Mouse (Mus musculus) megakaryocyte, embryonic 14.5 days (primary cell): ENCODE results near the gene Miip. TPM values are rescaled to one million over a fixed set of nuclear protein-coding genes. Genes with fewer than 3 reads are reported as not detected.

Experiments
- H3K27me3 ChIP-seq: replicated peaks from 2 replicates; pipeline ENCODE3; 2012; ENCODE audit warnings: inconsistent platforms
- H3K36me3 ChIP-seq: replicated peaks from 2 replicates; pipeline ENCODE3; 2012; ENCODE audit warnings: low read length, inconsistent platforms, mixed read lengths
- H3K4me1 ChIP-seq: 2 replicates; pipeline ENCODE4 v1.6.1; 2012; ENCODE audit warnings: inconsistent platforms
- H3K4me3 ChIP-seq: replicated peaks from 2 replicates; pipeline ENCODE3; 2012; ENCODE audit warnings: moderate library complexity, mild to moderate bottlenecking, inconsistent platforms
- H3K9me3 ChIP-seq: 2 replicates; pipeline ENCODE4 v1.6.1; 2012; ENCODE audit warnings: inconsistent platforms
- FLI1 ChIP-seq: IDR thresholded peaks from 2 replicates; pipeline ENCODE4 v1.6.1; 2012; ENCODE audit warnings: low read length, inconsistent platforms, mixed read lengths
- GATA1 ChIP-seq: IDR thresholded peaks from 3 replicates; pipeline ENCODE4 v1.6.1; 2012; ENCODE audit warnings: mixed read lengths, low read length, inconsistent platforms, borderline replicate concordance
- polyA plus RNA-seq: library from polyadenylated mRNA; stranded (reverse); fragments of >175 nt; gene quantifications from 2 replicates; pipeline ENCODE4 v1.2.3, GENCODE M21; 2012; ENCODE audit warnings: low replicate concordance; ENCODE audit not compliant: insufficient read depth

The Miip gene
- 44.2 and 60.2 TPM in 2 replicates for polyA plus RNA-seq

GRCm38 (mm10) chr4:147868450-147869031, at the start of gene Miip, which contains the start of gene Fv1:
Gene Miip (minus strand): TSS chr4:147868816.
Gene Fv1 (plus strand): TSS chr4:147868979.
- H3K27me3 ChIP-seq: no peaks in the 10 kb centered on the region
- peaks cover 43% of the 10 kb centered on the region for H3K36me3 ChIP-seq
- peak within 1 kb of the TSS; percentile 93 for H3K4me3 ChIP-seq
- TF ChIP-seq FLI1 (peak; percentile 17; the same call in 1 of the 2 replicates), GATA1 (no peak)
- H3K9me3 ChIP-seq: no peaks in the 10 kb centered on the region
- peaks cover 25% of the 10 kb centered on the region for H3K4me1 ChIP-seq

- TF ChIP-seq GATA1 (no peak), FLI1 (no peak)
- peaks cover 13% of the 10 kb centered on the region for H3K27me3 ChIP-seq
- H3K36me3 ChIP-seq: peaks cover 32% of the 10 kb centered on the region
- no peaks in the 10 kb centered on the region for H3K9me3 ChIP-seq
- no peak overlapping the region for H3K4me3 ChIP-seq
- peaks cover 13% of the 10 kb centered on the region for H3K4me1 ChIP-seq
Observed at GRCm38 (mm10) chr4:147909486-147909885, 40.9 kb upstream of the Miip start.

GRCm38 (mm10) chr4:147906230-147906629, 37.6 kb upstream of the Miip start:
- no peak for TF ChIP-seq GATA1
- H3K4me3 ChIP-seq: no peak overlapping the region
- H3K4me1 ChIP-seq: peaks cover 31% of the 10 kb centered on the region
- H3K27me3 ChIP-seq: peaks cover 13% of the 10 kb centered on the region
- H3K9me3 ChIP-seq: no peaks in the 10 kb centered on the region
- peaks cover 35% of the 10 kb centered on the region for H3K36me3 ChIP-seq

DNA sequence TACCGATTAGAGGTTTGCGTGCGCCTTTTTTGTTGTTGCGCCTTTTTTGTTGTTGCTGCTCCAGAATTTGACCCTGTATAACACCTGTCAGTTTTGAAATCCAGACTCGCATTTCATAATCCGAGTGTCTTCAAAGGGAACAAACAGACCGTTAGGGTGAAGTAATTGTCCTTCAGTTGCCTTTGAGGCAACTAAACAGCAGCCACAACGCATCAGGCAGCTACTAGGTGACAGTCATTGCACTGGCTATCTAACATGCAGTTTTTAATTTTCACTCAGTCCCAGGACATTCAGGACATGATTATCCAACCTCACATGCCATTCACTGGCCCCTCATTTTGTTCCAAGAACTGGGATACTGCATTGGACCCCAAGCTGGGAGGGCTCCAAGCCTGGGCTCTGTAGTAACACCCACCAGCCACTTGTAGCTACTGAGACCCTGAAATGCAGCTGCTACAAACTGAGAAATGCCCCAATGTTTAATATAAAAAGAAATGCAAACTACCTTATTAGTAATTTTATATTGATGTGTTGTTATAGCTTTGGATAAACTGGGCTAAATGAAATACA, 36.6 kb upstream of the Miip start:
- Histone ChIP-seq H3K27me3 (peaks cover 7% of the 10 kb centered on the region), H3K36me3 (peaks cover 38% of the 10 kb centered on the region), H3K9me3 (no peaks in the 10 kb centered on the region), H3K4me3 (peak overlapping the region; percentile 98), H3K4me1 (peaks cover 41% of the 10 kb centered on the region)
- no peak for TF ChIP-seq FLI1
- TF ChIP-seq GATA1: no peak

GRCm38 (mm10) chr4:147904313-147905089, 35.9 kb upstream of the Miip start, which contains the start of gene Mfn2:
Gene Mfn2 (minus strand): TSS chr4:147904704.
- peaks cover 2% of the 10 kb centered on the region for H3K27me3 ChIP-seq
- no peak for TF ChIP-seq FLI1
- no peak for TF ChIP-seq GATA1
- no peaks in the 10 kb centered on the region for H3K9me3 ChIP-seq
- H3K4me1 ChIP-seq: peaks cover 48% of the 10 kb centered on the region
- peaks cover 39% of the 10 kb centered on the region for H3K36me3 ChIP-seq
- peak within 1 kb of the TSS; percentile 98 for H3K4me3 ChIP-seq

- Histone ChIP-seq H3K9me3 (no peaks in the 10 kb centered on the region), H3K27me3 (no peaks in the 10 kb centered on the region), H3K4me3 (peak overlapping the region; percentile 98), H3K36me3 (peaks cover 46% of the 10 kb centered on the region), H3K4me1 (peaks cover 57% of the 10 kb centered on the region)
- TF ChIP-seq GATA1 (no peak), FLI1 (no peak)
Observed at GRCm38 (mm10) chr4:147903601-147904000, 35.0 kb upstream of the Miip start.

DNA sequence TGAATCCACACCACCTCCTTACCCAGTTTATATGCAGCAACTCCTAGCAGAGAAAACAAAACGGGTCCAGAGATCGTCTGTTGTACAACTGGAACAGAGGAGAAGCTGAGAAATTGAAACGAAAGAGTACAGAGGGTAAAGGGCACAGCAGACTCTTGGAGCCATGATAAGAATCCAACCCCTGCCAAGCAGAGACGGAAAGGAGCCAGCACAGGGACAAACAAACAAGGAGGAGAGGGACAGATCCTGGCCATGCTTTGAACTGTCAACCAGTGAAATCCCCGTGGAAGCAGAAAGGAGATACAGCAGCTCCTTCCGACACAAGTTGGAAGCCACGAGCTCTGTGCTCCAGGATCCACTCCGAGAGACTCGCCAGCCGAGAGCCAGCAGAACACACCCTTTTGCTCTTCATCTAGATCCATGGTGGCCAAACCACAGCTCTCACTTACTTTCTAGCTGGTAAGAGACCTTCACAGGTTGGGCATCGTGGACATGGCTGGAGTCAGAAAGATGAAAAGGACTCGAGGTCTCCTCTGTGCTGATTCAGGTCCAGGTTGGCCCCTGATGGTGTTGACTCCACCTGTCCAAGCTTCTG, 34.4 kb upstream of the Miip start:
- peak overlapping the region; percentile 98 for H3K4me3 ChIP-seq
- peaks cover 52% of the 10 kb centered on the region for H3K36me3 ChIP-seq

DNA sequence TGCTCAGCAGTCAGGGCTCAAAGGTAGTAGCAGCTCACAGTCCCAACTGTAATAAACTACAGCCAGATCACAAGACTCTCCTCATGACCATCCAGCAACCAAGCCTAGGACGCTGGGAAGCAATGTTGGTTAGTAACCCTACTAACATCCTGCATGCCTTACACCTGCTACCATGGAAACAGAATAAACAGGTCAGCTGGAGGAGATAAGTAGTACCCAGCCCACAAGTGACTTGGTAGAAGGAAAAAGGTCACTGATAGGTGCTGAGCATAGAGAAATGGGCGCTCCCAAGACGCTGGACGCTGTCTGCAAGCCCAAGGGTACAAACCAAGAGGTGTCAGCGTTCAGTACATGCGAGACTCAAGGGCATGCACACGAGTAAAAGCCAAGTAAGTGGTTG, 31.8 kb upstream of the Miip start:
- no peaks in the 10 kb centered on the region for H3K27me3 ChIP-seq
- H3K36me3 ChIP-seq: peaks cover 77% of the 10 kb centered on the region
- peaks cover 88% of the 10 kb centered on the region for H3K4me1 ChIP-seq
- H3K9me3 ChIP-seq: no peaks in the 10 kb centered on the region
- H3K4me3 ChIP-seq: peak overlapping the region; percentile 62
- TF ChIP-seq FLI1: no peak
- no peak for TF ChIP-seq GATA1

More for the DNA sequence above, 34.4 kb upstream of the Miip start:
- H3K27me3 ChIP-seq: no peaks in the 10 kb centered on the region
- peaks cover 63% of the 10 kb centered on the region for H3K4me1 ChIP-seq
- TF ChIP-seq FLI1 (no peak), GATA1 (no peak)
- no peaks in the 10 kb centered on the region for H3K9me3 ChIP-seq

DNA sequence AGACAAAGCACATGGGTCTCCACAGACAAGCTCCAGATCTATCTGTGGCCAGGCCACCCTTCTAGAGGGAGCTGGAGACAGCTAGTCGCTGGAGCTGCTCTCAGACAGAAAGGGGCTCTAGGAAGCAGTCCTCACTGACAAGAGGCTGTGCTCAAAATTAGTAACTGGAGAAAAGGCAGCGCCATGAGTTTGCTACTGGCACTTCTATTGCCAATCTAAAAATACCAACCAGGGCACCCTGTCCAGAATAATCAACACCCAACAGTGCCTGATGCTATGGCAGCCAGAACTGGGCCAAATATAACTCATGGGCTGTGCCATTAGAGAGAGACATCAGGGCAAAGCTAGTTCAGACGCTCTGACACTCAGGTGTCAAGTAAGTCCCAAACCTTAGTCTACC, 28.7 kb upstream of the Miip start:
- H3K4me3 ChIP-seq: no peak overlapping the region
- H3K9me3 ChIP-seq: no peaks in the 10 kb centered on the region
- TF ChIP-seq GATA1: no peak
- no peak for TF ChIP-seq FLI1
- peaks cover 69% of the 10 kb centered on the region for H3K4me1 ChIP-seq
- peaks cover 90% of the 10 kb centered on the region for H3K36me3 ChIP-seq
- H3K27me3 ChIP-seq: no peaks in the 10 kb centered on the region
